14 mouse cellular contexts compared by ENCODE assay signal in the genomic region with DNA sequence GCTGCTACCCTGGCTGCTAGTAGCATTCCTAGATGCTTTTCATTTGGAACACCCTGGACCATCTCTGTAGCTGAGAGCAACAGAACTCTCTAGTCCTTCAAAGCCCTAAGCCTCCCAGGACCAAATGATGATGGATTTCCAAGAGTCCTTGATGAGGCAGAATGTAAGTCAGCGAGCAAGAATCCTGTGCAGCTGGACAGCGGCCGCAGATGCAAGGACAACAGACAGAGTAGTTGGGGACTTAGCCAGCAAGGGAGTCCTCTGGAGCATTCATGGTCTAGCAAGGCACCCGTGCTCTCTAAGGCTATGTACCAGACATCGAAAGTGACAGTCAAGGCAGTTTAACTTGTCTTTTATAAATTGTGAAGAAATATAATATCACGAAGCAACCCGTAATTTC. TPM values are rescaled to one million over a fixed set of nuclear protein-coding genes. Genes with fewer than 3 reads are reported as not detected.
DNase-seq lines count a peak whose midpoint lies in the region.
"Had no signal": no experiment of that assay in that cellular context is flagged by ENCODE, and none has a peak within 500 bp of the region (broad histone marks: within the 10 kb centered on the region; RNA-seq: fewer than 3 reads in every experiment).

No protein-coding gene starts in this region.

- peak; percentile 79 for DNase-seq in adrenal gland, adult 2 months
- DNase-seq in adrenal gland, adult 18-20 months (ENCODE audit: low spot score in 2 of 2), result no peak
- peak; percentile 66 for DNase-seq in adrenal gland, adult 8-10 months
- DNase-seq in adrenal gland, postnatal 10 days, result peak; percentile 44
- peak; percentile 44 for DNase-seq in adrenal gland, postnatal 25 days
- DNase-seq in cerebellum, adult 8-10 months, result no peak
- no peak for DNase-seq in left cerebral cortex, postnatal 25 days (ENCODE audit: low spot score in 2 of 2)
- DNase-seq in layer of hippocampus, postnatal 14 days (ENCODE audit: low spot score in 2 of 2), result no peak
- DNase-seq: cerebellum, adult 11-12 months; cerebellum, adult 2 months; cerebellum, adult 9-11 months; cerebellum, postnatal 14 days; cerebellum, postnatal 36 days; embryo, embryonic 11 days had no signal

- intact Hi-C loops in left cerebral cortex, postnatal 25 days (cut with DNase I), result no loop called here

RNA-seq across cellular contexts. Expression of a gene that starts 41.6 kb away (rescaled TPM):
- 10 to 100 TPM; 11.1 to 11.9 TPM for total RNA-seq in adrenal gland, adult 2 months (2021)
- polyA plus RNA-seq in adrenal gland, adult 2 months (2012; rRNA removed), result 3.6 and 3.7 TPM in 2 replicates
- 1 to 10 TPM; 7.4 to 9.8 TPM for total RNA-seq in adrenal gland, adult 18-20 months (2021)
- total RNA-seq in adrenal gland, adult 8-10 months (2022), result 10 to 100 TPM; 11.2 to 14.7 (median 13.7) TPM
- total RNA-seq in adrenal gland, postnatal 10 days (2021), result 10 to 100 TPM; 11.3 to 16.6 TPM
- total RNA-seq in adrenal gland, postnatal 25 days (2021), result 21.6 and 21.9 TPM in 2 replicates
- total RNA-seq in left cerebral cortex, postnatal 25 days (2021), result 10 to 100 TPM; 11.6 to 16.9 TPM
- 10 to 100 TPM; 11.9 to 13.4 TPM for total RNA-seq in layer of hippocampus, postnatal 14 days (2021)

RNA-seq across cellular contexts. Expression of a gene that starts 41.9 kb away (rescaled TPM):
- total RNA-seq in adrenal gland, adult 2 months (2021), result 10 to 100 TPM; 13.2 to 13.4 TPM
- polyA plus RNA-seq in adrenal gland, adult 2 months (2012; rRNA removed), result 2.4 and 2.5 TPM in 2 replicates
- total RNA-seq in adrenal gland, adult 18-20 months (2021), result 10 to 100 TPM; 11.0 to 13.3 TPM
- total RNA-seq in adrenal gland, adult 8-10 months (2022), result 10 to 100 TPM; 15.0 to 19.3 (median 17.1) TPM
- total RNA-seq in adrenal gland, postnatal 10 days (2021), result 10 to 100 TPM; 10.8 to 16.4 TPM
- 15.7 and 18.9 TPM in 2 replicates for total RNA-seq in adrenal gland, postnatal 25 days (2021)
- 10 to 100 TPM; 12.6 to 13.6 TPM for total RNA-seq in left cerebral cortex, postnatal 25 days (2021)
- 10 to 100 TPM; 14.9 to 15.6 TPM for total RNA-seq in layer of hippocampus, postnatal 14 days (2021)

Comparison
In these comparisons a context has a peak if more than half of its experiments do, and no peak if none do; other contexts are left out.
1. DNase-seq: peak in adrenal gland, adult 2 months (single experiment), adrenal gland, adult 8-10 months (single experiment), adrenal gland, postnatal 10 days (single experiment) and adrenal gland, postnatal 25 days (single experiment); none in adrenal gland, adult 18-20 months (0 of 2), cerebellum, adult 8-10 months (single experiment), left cerebral cortex, postnatal 25 days (0 of 2) and layer of hippocampus, postnatal 14 days (0 of 2).